Comparison of ENCODE assay signal across 16 mouse cellular contexts in genomic region chr5:110225056-110225455, GRCm38 (mm10).
"Had no signal": no experiment of that assay in that cellular context is flagged by ENCODE, and none has a peak within 500 bp of the region (broad histone marks: within the 10 kb centered on the region; RNA-seq: fewer than 3 reads in every experiment).

No protein-coding gene starts in this region.

- DNase-seq: heart, postnatal 10 days; heart, postnatal 14 days; heart, postnatal 36 days; heart, postnatal 4 days; kidney, adult 11 months; kidney, adult 18-20 months; kidney, adult 2 months; kidney, adult 8-10 months; kidney, adult 9 months; kidney, postnatal 10 days; kidney, postnatal 14 days; kidney, postnatal 25 days; kidney, postnatal 36 days; kidney, postnatal 4 days; layer of hippocampus, adult 9-11 months; layer of hippocampus, postnatal 36 days had no signal
